Mouse (Mus musculus): ENCODE measurements around the gene Osbpl9. TPM values are rescaled to one million over a fixed set of nuclear protein-coding genes. Genes with fewer than 3 reads are reported as not detected.

The Osbpl9 gene
- polyA plus RNA-seq, 1 experiment from 2014 or later, result 64.1 TPM

DNA sequence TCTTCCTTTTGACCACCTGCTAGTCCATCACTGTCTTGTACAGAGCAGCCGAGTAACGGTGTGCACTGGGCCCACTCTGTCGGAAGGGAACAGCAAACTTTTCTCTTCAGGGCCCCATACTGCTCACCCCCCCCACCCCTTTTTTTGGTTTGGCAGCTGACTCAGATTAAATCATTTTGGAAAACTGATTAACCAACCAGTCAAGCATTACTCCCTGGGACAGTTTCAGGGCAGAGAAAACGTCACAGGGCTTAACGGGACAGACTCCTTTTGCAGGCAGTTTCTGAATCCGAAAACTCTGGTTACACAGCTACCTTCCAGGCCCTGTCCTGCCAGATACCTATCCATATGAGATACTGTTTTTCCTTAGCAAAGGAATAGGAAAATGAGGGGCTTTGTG is 137.1 kb downstream of the Osbpl9 start:
- peaks cover 84% of the 10 kb centered on the region for H3K36me3 ChIP-seq
- no peak overlapping the region for H3K4me2 ChIP-seq (replicated peaks)
- no peak overlapping the region for H3K4me3 ChIP-seq (replicated peaks)
- H3K9ac ChIP-seq, result no peak overlapping the region
- H3K9me3 ChIP-seq (replicated peaks), result no peaks in the 10 kb centered on the region
- H3K27me3 ChIP-seq, result no peaks in the 10 kb centered on the region
- WGBS, result 72% methylated on average over 6 of the region's 6 CpGs
- H3K27ac ChIP-seq (replicated peaks), result no peak overlapping the region
- no peak for ATAC-seq (ENCODE audit: insufficient number of reproducible peaks, low FRiP score, low TSS enrichment, low read depth)
- no peaks in the 10 kb centered on the region for H3K4me1 ChIP-seq

DNA sequence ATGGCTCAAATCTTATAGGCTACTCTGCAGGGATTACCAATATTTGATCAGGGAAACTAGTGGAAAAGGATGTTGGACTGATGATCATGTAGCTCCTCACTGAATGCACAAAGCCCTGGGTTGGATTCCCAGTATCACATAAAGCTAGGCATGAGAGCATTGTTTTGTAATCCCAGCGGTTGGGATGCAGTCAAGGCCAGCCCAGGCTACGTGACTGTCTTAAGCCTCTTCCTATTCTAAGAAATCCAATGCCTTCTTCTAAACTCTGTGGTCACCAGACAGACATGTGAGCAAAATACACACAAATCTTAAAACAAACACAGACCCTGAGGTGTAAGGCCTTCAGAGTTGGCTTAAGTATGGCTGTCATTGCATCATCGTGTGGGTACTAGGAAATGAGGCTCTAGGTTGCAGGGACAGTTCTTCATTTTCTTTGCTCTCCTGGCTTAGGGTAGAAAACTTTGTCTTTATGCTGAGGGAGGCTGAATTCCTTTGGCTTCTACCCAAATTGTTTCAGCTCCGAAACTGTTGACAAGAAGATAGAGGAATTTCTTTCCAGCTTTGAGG is 142.7 kb downstream of the Osbpl9 start:
- no peak for ATAC-seq (ENCODE audit: insufficient number of reproducible peaks, low FRiP score, low TSS enrichment, low read depth)
- Histone ChIP-seq H3K4me2 (replicated peaks) (no peak overlapping the region), H3K27ac (replicated peaks) (no peak overlapping the region), H3K9ac (no peak overlapping the region), H3K27me3 (no peaks in the 10 kb centered on the region), H3K36me3 (peaks cover 95% of the 10 kb centered on the region), H3K4me1 (no peaks in the 10 kb centered on the region), H3K4me3 (replicated peaks) (no peak overlapping the region), H3K9me3 (replicated peaks) (no peaks in the 10 kb centered on the region)
- WGBS, result 82% methylated on average over 4 of the region's 4 CpGs

DNA sequence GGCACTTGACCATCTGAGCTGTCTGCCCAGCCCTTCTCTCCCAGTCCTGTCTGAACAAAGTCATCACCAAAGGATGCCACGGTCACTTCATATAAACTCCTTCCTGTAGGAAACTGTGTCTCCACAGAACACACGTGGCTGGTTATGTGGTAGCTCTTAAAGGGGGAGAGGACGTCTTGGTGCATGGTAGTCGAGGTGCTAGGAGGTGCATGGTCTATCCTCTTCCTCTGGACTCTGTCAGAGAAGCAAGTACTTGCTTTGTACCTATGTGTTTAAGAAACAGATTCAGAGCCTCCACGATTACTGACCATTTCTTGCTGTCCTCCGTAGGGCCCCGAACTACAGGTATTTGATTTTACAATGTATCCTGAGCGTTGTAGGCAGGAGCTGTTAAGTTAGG is 144.4 kb downstream of the Osbpl9 start:
- no peak overlapping the region for H3K27ac ChIP-seq (replicated peaks)
- H3K27me3 ChIP-seq, result no peaks in the 10 kb centered on the region
- no peak overlapping the region for H3K9ac ChIP-seq
- H3K9me3 ChIP-seq (replicated peaks), result no peaks in the 10 kb centered on the region
- no peaks in the 10 kb centered on the region for H3K4me1 ChIP-seq
- H3K4me2 ChIP-seq (replicated peaks), result no peak overlapping the region
- peaks cover 89% of the 10 kb centered on the region for H3K36me3 ChIP-seq
- no peak overlapping the region for H3K4me3 ChIP-seq (replicated peaks)
- WGBS, result 95% methylated on average over 8 of the region's 8 CpGs
- no peak for ATAC-seq (ENCODE audit: insufficient number of reproducible peaks, low FRiP score, low TSS enrichment, low read depth)

- Histone ChIP-seq H3K36me3 (peaks cover 86% of the 10 kb centered on the region), H3K4me1 (no peaks in the 10 kb centered on the region), H3K4me3 (replicated peaks) (no peak overlapping the region), H3K9ac (no peak overlapping the region), H3K27me3 (no peaks in the 10 kb centered on the region), H3K4me2 (replicated peaks) (no peak overlapping the region), H3K27ac (replicated peaks) (no peak overlapping the region), H3K9me3 (replicated peaks) (no peaks in the 10 kb centered on the region)
- WGBS, result 78% methylated on average over 7 of the region's 7 CpGs
- ATAC-seq (ENCODE audit: insufficient number of reproducible peaks, low FRiP score, low TSS enrichment, low read depth), result no peak
These were observed 145.7 kb downstream of the Osbpl9 start for GRCm38 (mm10) chr4:109056351-109056750.

DNA sequence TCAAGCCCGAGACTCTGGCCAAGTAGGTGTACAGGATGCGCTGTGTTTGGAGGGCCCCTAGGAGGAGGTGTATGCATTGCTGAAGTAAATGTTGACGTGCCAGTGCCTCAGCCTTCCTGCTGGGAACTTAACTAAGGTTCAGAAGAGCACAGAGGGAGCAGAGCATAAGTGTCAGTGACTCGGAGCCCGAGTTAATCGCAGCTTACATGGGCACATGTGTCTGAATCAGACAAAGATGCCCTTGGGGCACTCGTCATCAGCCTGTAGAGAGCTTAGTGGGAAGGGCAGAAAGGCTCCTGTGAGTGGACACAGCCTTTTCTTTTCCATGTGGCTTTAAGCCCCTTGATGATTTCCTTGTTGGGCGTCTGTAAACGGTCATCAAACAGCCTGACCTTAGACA is 148.1 kb downstream of the Osbpl9 start:
- no peak overlapping the region for H3K9ac ChIP-seq
- H3K27ac ChIP-seq (replicated peaks), result no peak overlapping the region
- H3K4me2 ChIP-seq (replicated peaks), result no peak overlapping the region
- H3K27me3 ChIP-seq, result no peaks in the 10 kb centered on the region
- peaks cover 85% of the 10 kb centered on the region for H3K36me3 ChIP-seq
- no peak for ATAC-seq (ENCODE audit: insufficient number of reproducible peaks, low FRiP score, low TSS enrichment, low read depth)
- H3K4me1 ChIP-seq, result no peaks in the 10 kb centered on the region
- H3K9me3 ChIP-seq (replicated peaks), result no peaks in the 10 kb centered on the region
- H3K4me3 ChIP-seq (replicated peaks), result no peak overlapping the region
- 70% methylated on average over 9 of the region's 9 CpGs for WGBS

GRCm38 (mm10) chr4:109052282-109052681 is 149.8 kb downstream of the Osbpl9 start:
- no peak overlapping the region for H3K9ac ChIP-seq
- no peak overlapping the region for H3K4me3 ChIP-seq (replicated peaks)
- no peak overlapping the region for H3K4me2 ChIP-seq (replicated peaks)
- peaks cover 78% of the 10 kb centered on the region for H3K36me3 ChIP-seq
- no peaks in the 10 kb centered on the region for H3K4me1 ChIP-seq
- WGBS, result 56% methylated on average over 1 of the region's 1 CpGs
- ATAC-seq (ENCODE audit: insufficient number of reproducible peaks, low FRiP score, low TSS enrichment, low read depth), result 0 out of 2 replicates have a peak, but pooled peaks have one; percentile 60
- peak overlapping the region; percentile 63 for H3K27ac ChIP-seq (replicated peaks)
- H3K27me3 ChIP-seq, result no peaks in the 10 kb centered on the region
- H3K9me3 ChIP-seq (replicated peaks), result no peaks in the 10 kb centered on the region

DNA sequence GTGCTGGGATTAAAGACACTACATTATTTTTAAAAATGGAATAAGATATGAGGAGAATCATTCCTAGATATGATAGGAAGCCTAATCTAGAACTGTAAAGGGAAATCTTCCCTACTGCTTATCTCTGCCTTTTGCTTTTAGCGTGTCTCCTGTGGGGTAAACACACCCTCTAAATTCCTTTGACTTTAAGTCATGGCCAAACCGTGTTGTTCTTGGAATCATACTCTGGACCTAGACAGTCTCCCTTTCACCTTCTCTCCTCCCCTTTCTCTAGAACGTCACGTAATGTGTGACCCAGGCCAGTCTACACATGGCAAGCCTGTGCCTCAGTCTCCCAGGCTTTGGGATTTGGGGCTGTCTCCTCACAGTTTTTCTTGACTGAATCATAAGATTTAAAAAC is 153.8 kb downstream of the Osbpl9 start:
- H3K4me2 ChIP-seq (replicated peaks), result no peak overlapping the region
- H3K27ac ChIP-seq (replicated peaks), result no peak overlapping the region
- no peaks in the 10 kb centered on the region for H3K9me3 ChIP-seq (replicated peaks)
- peaks cover 74% of the 10 kb centered on the region for H3K36me3 ChIP-seq
- H3K27me3 ChIP-seq, result no peaks in the 10 kb centered on the region
- 78% methylated on average over 4 of the region's 4 CpGs for WGBS
- no peak for ATAC-seq (ENCODE audit: insufficient number of reproducible peaks, low FRiP score, low TSS enrichment, low read depth)
- no peak overlapping the region for H3K4me3 ChIP-seq (replicated peaks)
- no peak overlapping the region for H3K9ac ChIP-seq
- no peaks in the 10 kb centered on the region for H3K4me1 ChIP-seq

GRCm38 (mm10) chr4:109043756-109044155 is 158.3 kb downstream of the Osbpl9 start:
- H3K9ac ChIP-seq, result no peak overlapping the region
- peaks cover 80% of the 10 kb centered on the region for H3K36me3 ChIP-seq
- no peak overlapping the region for H3K27ac ChIP-seq (replicated peaks)
- no peaks in the 10 kb centered on the region for H3K4me1 ChIP-seq
- H3K9me3 ChIP-seq (replicated peaks), result no peaks in the 10 kb centered on the region
- H3K4me3 ChIP-seq (replicated peaks), result no peak overlapping the region
- no peaks in the 10 kb centered on the region for H3K27me3 ChIP-seq
- H3K4me2 ChIP-seq (replicated peaks), result no peak overlapping the region
- WGBS, result 59% methylated on average over 5 of the region's 5 CpGs
- ATAC-seq (ENCODE audit: insufficient number of reproducible peaks, low FRiP score, low TSS enrichment, low read depth), result no peak

DNA sequence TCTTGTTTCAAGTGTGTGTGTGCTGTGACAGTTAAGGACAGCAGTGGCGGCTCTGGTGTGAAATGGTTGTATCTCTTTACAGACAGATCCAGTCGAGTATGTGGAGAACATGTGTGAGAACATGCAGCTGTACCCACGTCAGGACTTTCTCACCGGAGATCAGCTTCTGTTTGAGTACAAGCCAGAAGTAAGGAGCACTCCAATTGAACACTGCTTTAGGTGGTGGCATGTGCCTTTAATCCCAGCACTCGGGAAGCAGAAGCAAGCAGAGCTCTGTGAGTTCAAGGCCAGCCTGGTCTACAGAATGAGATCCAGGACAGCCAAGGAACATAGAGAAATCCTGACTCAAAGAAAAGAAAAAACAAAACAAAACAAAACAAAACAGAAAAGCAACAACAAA is 158.8 kb downstream of the Osbpl9 start:
- 80% methylated on average over 5 of the region's 5 CpGs for WGBS
- peaks cover 79% of the 10 kb centered on the region for H3K36me3 ChIP-seq
- H3K4me2 ChIP-seq (replicated peaks), result no peak overlapping the region
- ATAC-seq (ENCODE audit: insufficient number of reproducible peaks, low FRiP score, low TSS enrichment, low read depth), result no peak
- no peaks in the 10 kb centered on the region for H3K27me3 ChIP-seq
- H3K4me3 ChIP-seq (replicated peaks), result no peak overlapping the region
- H3K27ac ChIP-seq (replicated peaks), result no peak overlapping the region
- no peak overlapping the region for H3K9ac ChIP-seq
- no peaks in the 10 kb centered on the region for H3K4me1 ChIP-seq
- no peaks in the 10 kb centered on the region for H3K9me3 ChIP-seq (replicated peaks)

DNA sequence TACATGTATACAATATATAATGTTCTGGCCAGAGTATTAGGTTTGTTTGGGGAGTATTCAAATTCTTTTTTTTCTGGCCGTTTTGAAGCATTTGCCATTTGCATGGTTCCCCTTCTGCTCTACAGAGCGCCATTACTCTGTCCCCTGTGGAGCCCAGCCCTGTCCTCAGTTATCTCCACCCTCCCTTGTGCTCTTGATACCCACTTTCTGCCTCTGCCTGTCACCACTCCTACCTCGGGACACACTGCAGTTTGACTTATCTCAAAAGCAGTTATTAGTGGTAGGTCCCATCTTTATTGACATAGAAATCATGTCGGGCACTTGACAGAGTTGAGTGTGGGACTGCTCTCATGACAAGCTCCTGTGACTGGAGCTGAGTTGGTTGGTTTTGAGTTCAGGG is 159.3 kb downstream of the Osbpl9 start:
- 88% methylated on average over 4 of the region's 4 CpGs for WGBS
- Histone ChIP-seq H3K4me2 (replicated peaks) (no peak overlapping the region), H3K9ac (no peak overlapping the region), H3K4me3 (replicated peaks) (no peak overlapping the region), H3K4me1 (no peaks in the 10 kb centered on the region), H3K27ac (replicated peaks) (no peak overlapping the region), H3K27me3 (no peaks in the 10 kb centered on the region), H3K9me3 (replicated peaks) (no peaks in the 10 kb centered on the region), H3K36me3 (peaks cover 76% of the 10 kb centered on the region)
- ATAC-seq (ENCODE audit: insufficient number of reproducible peaks, low FRiP score, low TSS enrichment, low read depth), result no peak

GRCm38 (mm10) chr4:109036327-109036726 is 165.7 kb downstream of the Osbpl9 start:
- H3K36me3 ChIP-seq, result peaks cover 48% of the 10 kb centered on the region
- no peak overlapping the region for H3K9ac ChIP-seq
- H3K27me3 ChIP-seq, result no peaks in the 10 kb centered on the region
- no peak for ATAC-seq (ENCODE audit: insufficient number of reproducible peaks, low FRiP score, low TSS enrichment, low read depth)
- H3K4me1 ChIP-seq, result no peaks in the 10 kb centered on the region
- no peaks in the 10 kb centered on the region for H3K9me3 ChIP-seq (replicated peaks)
- H3K4me2 ChIP-seq (replicated peaks), result no peak overlapping the region
- H3K27ac ChIP-seq (replicated peaks), result no peak overlapping the region
- H3K4me3 ChIP-seq (replicated peaks), result no peak overlapping the region

DNA sequence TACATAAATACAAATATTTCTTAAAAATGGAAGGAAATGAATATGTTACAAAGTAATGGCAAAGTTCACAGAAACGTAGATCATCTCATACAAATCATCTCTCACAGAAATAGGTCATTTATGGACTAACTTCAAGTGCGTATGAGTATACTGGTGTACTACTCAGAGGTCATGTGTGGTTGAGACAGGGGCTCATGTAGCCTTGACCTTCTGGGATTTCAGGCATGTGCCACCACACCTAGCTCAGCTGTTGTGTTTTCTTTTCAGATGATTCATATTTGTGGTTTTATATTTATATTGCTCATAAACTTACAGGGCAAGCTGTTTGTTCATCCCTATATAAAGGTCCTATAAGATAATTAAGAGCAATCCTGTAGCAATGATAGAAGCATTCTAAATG is 171.8 kb downstream of the Osbpl9 start:
- no peak for ATAC-seq (ENCODE audit: insufficient number of reproducible peaks, low FRiP score, low TSS enrichment, low read depth)
- peaks cover 47% of the 10 kb centered on the region; the same call in 1 of the 2 replicates for H3K36me3 ChIP-seq
- no peak overlapping the region for H3K9ac ChIP-seq

More for the DNA sequence above, 171.8 kb downstream of the Osbpl9 start:
- Histone ChIP-seq H3K27ac (replicated peaks) (no peak overlapping the region), H3K4me1 (no peaks in the 10 kb centered on the region), H3K4me3 (replicated peaks) (no peak overlapping the region), H3K4me2 (replicated peaks) (no peak overlapping the region), H3K27me3 (no peaks in the 10 kb centered on the region), H3K9me3 (replicated peaks) (no peaks in the 10 kb centered on the region)
- WGBS, result 94% methylated on average over 2 of the region's 2 CpGs
